Comparison of ENCODE assay signal across 8 mouse cellular contexts in genomic region chr6:56714574-56715269, GRCm38 (mm10). TPM values are rescaled to one million over a fixed set of nuclear protein-coding genes. Genes with fewer than 3 reads are reported as not detected.
A peak's percentile ranks its signal among the peaks of the same experiment; 100 is the strongest.
DNase-seq lines count a peak whose midpoint lies in the region; ATAC-seq lines count a peak whose summit lies in the region.

Gene Avl9 (plus strand): TSS chr6:56714899.

- peak; percentile 91 for ATAC-seq in CD4-positive, CD25-positive, alpha-beta regulatory T cell, adult 4 months
- ATAC-seq in heart, embryonic 14.5 days (ENCODE audit: insufficient number of reproducible peaks, insufficient read depth, low FRiP score, low read depth): peak; percentile 99
- ATAC-seq in liver, embryonic 13.5 days (ENCODE audit: low read depth): peak; percentile 97
- ATAC-seq in stomach, embryonic 16.5 days (ENCODE audit: insufficient read depth, low FRiP score): peak; percentile 98

- H3K27ac ChIP-seq in heart, embryonic 14.5 days (replicated peaks in 1 of 2; ENCODE audit: control insufficient read depth in 1 of 2, insufficient read depth in 1 of 2, low read depth in 2 of 2, low read length in 2 of 2): peak within 1 kb of the TSS; percentile 91
- peak within 1 kb of the TSS; percentile 90 for H3K27ac ChIP-seq in liver, embryonic 13.5 days
- H3K27ac ChIP-seq in stomach, embryonic 16.5 days (ENCODE audit: low read length): peak within 1 kb of the TSS; percentile 90

- H3K4me2 ChIP-seq in heart, embryonic 14.5 days (ENCODE audit: low read length): peak within 1 kb of the TSS; percentile 71
- H3K4me2 ChIP-seq in liver, embryonic 13.5 days: peak within 1 kb of the TSS; percentile 85
- H3K4me2 ChIP-seq in stomach, embryonic 16.5 days (ENCODE audit: low read depth, low read length): peak within 1 kb of the TSS; percentile 71

- peak within 1 kb of the TSS; percentile 84 to 92 for H3K4me3 ChIP-seq in heart, embryonic 14.5 days (ENCODE audit: control insufficient read depth in 1 of 2, insufficient read depth in 1 of 2, low read depth in 1 of 2, low read length in 2 of 2)
- peak within 1 kb of the TSS; percentile 90 for H3K4me3 ChIP-seq in liver, embryonic 13.5 days (replicated peaks)
- H3K4me3 ChIP-seq in stomach, embryonic 16.5 days (replicated peaks; ENCODE audit: low read length): peak within 1 kb of the TSS; percentile 69

- no peaks in the 10 kb centered on the region for H3K9me3 ChIP-seq in heart, embryonic 14.5 days (ENCODE audit: control insufficient read depth, low read length)
- no peaks in the 10 kb centered on the region for H3K9me3 ChIP-seq in liver, embryonic 13.5 days (replicated peaks)
- H3K9me3 ChIP-seq in stomach, embryonic 16.5 days (replicated peaks; ENCODE audit: control insufficient read depth, low read length): no peaks in the 10 kb centered on the region

- H3K36me3 ChIP-seq in heart, embryonic 14.5 days (ENCODE audit: control insufficient read depth, insufficient read depth, low read length): no peaks in the 10 kb centered on the region
- H3K36me3 ChIP-seq in liver, embryonic 13.5 days: no peaks in the 10 kb centered on the region
- no peaks in the 10 kb centered on the region for H3K36me3 ChIP-seq in stomach, embryonic 16.5 days (ENCODE audit: control insufficient read depth, insufficient read depth, low read length)

- H3K27me3 ChIP-seq in heart, embryonic 14.5 days (ENCODE audit: control insufficient read depth, insufficient read depth, low read length): no peaks in the 10 kb centered on the region
- no peaks in the 10 kb centered on the region for H3K27me3 ChIP-seq in liver, embryonic 13.5 days
- H3K27me3 ChIP-seq in stomach, embryonic 16.5 days (ENCODE audit: control insufficient read depth, insufficient read depth, low read length): no peaks in the 10 kb centered on the region

- peak within 1 kb of the TSS; percentile 88 for H3K9ac ChIP-seq in heart, embryonic 14.5 days (ENCODE audit: low read length)
- H3K9ac ChIP-seq in liver, embryonic 13.5 days: peak within 1 kb of the TSS; percentile 84
- H3K9ac ChIP-seq in stomach, embryonic 16.5 days (ENCODE audit: low read length): peak within 1 kb of the TSS; percentile 79

- peaks cover 0 to 11% of the 10 kb centered on the region in 2 experiments; a peak in 2 of 4 replicates for H3K4me1 ChIP-seq in heart, embryonic 14.5 days (ENCODE audit: control insufficient read depth in 2 of 2, insufficient read depth in 2 of 2, low read length in 2 of 2)
- peaks cover 26% of the 10 kb centered on the region for H3K4me1 ChIP-seq in liver, embryonic 13.5 days (replicated peaks)
- H3K4me1 ChIP-seq in stomach, embryonic 16.5 days (ENCODE audit: control insufficient read depth, insufficient read depth, low read length): peaks cover 5% of the 10 kb centered on the region

- WGBS in heart, embryonic 14.5 days: under 1% methylated on average over 63 of the region's 64 CpGs
- WGBS in liver, embryonic 13.5 days (ENCODE audit: insufficient replicate concordance): 0% methylated on average over 64 of the region's 64 CpGs
- WGBS in stomach, embryonic 16.5 days: under 1% methylated on average over 62 of the region's 64 CpGs

- DNase-seq in c-Kit-negative CD71-positive TER-119-positive erythroid progenitor cells, embryonic 14.5 days (ENCODE audit: low read depth, low spot score): peak; percentile 94
- DNase-seq in fibroblast of lung, adult 2 months (ENCODE audit: low read depth): peak; percentile 93
- DNase-seq in kidney, postnatal 14 days: peak; percentile 99
- peak; percentile 98 for DNase-seq in liver, embryonic 13.5 days
- DNase-seq in neural tube, embryonic 10.5 days (ENCODE audit: extremely low spot score, low spot score): peak; percentile 97

RNA-seq across cellular contexts. Expression of gene Avl9, which starts in this region (rescaled TPM):
- 10 to 100 TPM; 12.9 to 14.6 TPM for polyA plus RNA-seq in CD4-positive, CD25-positive, alpha-beta regulatory T cell, adult 4 months (2017; shearing (Covaris generic))
- polyA plus RNA-seq in heart, embryonic 14.5 days (2014; fragmentation: Nextera tagmentation; extraction: Ambion mirVana): 10.9 and 11.2 TPM in 2 replicates
- 2.6 and 3.7 TPM in 2 replicates for polyA plus RNA-seq in liver, embryonic 13.5 days (2015; fragmentation: Nextera tagmentation; extraction: Ambion mirVana)
- polyA plus RNA-seq in stomach, embryonic 16.5 days (2015; fragmentation: Nextera tagmentation; extraction: Ambion mirVana): 12.6 and 13.5 TPM in 2 replicates

Comparison
In these comparisons a context has a peak if more than half of its experiments do, and no peak if none do; other contexts are left out.
1. Peak in every context shown above with its lines: DNase-seq, ATAC-seq, H3K4me3 ChIP-seq and H3K27ac ChIP-seq.